Mouse (Mus musculus) fibroblast of lung, adult 2 months (primary cell): ENCODE measurements around the gene 2610301B20Rik.
"Not testable (repeated sequence)": the region's sequence is repeated elsewhere in the genome, so short reads cannot be mapped to it uniquely, and the experiment has no call there.

Experiments used
- DNase-seq: peaks from one replicate; pipeline ENCODE4 v3.0.0-alpha.2; 2011; ENCODE audit warnings: low read depth

The 2610301B20Rik gene

GRCm38 (mm10) chr4:10873920-10874665 lies at the start of gene 2610301B20Rik:
Gene 2610301B20Rik (plus strand): TSS chr4:10874498.
- peak; percentile 86 for DNase-seq

GRCm38 (mm10) chr4:10833273-10833672 lies 41.0 kb upstream of the 2610301B20Rik start:
- DNase-seq = no peak

DNA sequence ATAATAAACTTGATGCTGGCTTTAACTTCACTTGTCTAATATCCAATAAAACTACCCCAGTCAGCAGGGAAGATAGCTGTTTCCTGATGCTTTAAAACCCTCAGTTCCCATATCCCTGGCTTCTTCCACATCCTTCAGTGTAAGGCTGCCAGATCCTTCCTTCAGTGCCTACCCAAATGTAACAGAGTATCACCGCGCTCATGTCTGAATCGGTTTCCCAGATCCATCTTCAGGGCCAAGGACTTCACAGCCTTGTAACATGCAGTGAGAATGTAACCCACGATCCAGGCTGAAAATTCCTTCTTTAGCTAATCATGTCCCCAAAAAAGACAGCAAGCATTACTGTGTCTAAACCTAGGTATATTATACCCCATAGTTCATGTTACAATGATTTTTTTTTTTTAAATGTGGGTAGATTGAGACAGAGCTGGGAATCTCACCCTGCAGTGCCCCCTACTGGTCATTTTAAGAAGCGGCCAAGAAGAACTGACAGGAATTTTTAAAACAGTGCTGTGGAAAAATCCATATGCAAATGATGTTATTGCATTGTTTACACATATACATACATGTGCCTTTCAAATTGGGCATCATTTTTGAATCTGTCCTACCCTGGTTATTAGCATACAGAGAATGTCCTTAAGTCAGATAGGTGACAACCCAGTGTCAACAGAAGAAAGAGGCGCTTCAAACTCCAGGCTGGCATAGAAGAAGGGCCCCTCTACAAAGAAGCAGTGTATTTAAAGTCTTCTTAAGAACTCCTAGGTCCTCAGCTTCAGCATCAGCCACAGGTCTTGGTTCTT lies 38.8 kb upstream of the 2610301B20Rik start:
- no peak for DNase-seq

GRCm38 (mm10) chr4:10845848-10846247 lies 28.4 kb upstream of the 2610301B20Rik start:
- no peak for DNase-seq

GRCm38 (mm10) chr4:10849812-10850211 lies 24.5 kb upstream of the 2610301B20Rik start:
- no peak for DNase-seq

- no peak for DNase-seq
Observed at GRCm38 (mm10) chr4:10851013-10851412, 23.3 kb upstream of the 2610301B20Rik start.

DNA sequence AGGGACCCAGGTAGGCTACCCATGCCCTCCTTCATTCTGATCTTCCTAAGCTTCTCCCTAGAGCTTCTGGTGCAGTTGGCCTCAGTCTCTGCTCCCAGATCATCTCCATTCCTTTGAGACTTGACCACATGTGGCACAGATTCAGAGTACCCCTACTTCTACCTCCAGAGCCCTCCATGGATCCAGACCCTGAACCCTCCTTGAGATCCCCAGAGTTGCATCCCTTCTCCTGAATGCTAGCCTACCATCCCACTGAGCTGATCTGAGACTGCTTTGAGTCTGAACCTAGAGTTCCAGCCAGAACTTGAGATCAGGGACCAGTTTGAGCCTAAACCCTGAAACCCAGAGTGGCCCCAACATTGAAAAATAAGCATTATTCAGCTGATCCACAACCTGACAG lies 15.1 kb upstream of the 2610301B20Rik start:
- no peak for DNase-seq

DNA sequence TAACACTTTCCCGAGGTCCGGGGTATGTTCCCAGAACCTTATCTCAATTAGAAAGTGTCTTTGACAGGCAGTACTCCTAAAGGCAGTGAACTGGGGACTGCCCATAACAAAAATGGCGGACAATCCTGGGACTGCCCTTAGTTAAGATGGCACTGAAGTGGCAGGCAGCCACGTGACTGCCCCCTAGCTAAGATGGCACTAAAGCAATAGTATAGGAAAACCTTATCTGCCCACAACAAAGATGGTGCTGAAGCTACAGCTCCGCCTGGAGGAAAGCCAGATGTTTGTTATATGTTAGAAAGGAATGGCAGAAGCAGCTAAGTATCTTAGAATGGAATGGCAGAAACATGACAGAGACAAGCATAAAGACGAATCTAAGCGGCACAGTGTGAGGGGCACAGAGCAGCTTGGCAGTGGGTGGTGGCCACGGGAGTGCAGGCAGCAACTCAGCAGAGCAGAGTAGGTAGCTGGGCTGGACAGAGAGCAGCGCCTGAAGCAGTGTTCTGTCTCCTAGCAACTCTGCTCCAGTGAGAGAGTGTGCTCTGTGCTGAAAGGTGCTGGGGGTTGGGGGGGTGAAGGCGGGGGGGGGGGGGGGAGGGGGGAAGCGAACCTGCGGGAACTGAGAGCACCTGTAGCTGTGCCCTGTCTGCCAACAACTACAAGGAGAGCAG lies 14.3 kb upstream of the 2610301B20Rik start:
- no peak for DNase-seq

- DNase-seq = no peak
Observed at GRCm38 (mm10) chr4:10860825-10861224, 13.5 kb upstream of the 2610301B20Rik start.

- DNase-seq = not testable (repeated sequence)
Observed at GRCm38 (mm10) chr4:10862882-10863281, 11.4 kb upstream of the 2610301B20Rik start.

GRCm38 (mm10) chr4:10872231-10872630 lies 2.1 kb upstream of the 2610301B20Rik start:
- no peak for DNase-seq

- DNase-seq = no peak
Observed at GRCm38 (mm10) chr4:10872685-10873539, 1.4 kb upstream of the 2610301B20Rik start.

DNA sequence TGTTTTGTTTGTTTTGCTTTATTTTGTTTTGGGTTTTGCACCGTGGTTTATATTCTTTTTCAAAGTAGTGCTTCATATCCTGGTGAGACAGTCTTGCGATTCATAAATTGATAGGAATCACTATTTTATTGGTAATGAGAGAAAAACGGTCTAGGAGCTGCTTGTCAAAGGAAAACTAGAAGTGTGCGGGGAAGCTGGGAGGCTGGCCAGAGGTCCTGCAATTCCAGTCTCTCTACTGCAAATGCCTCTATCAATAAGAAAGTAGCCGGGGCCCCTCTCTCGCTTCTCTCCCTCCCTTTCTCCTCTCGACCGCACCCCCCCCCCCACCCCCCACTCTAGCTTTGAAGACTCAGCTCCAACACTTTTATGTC lies 764 bp upstream of the 2610301B20Rik start:
- DNase-seq = no peak

- DNase-seq = no peak
Observed at GRCm38 (mm10) chr4:10874718-10875121, 422 bp downstream of the 2610301B20Rik start.

GRCm38 (mm10) chr4:10875407-10875806 lies 1.1 kb downstream of the 2610301B20Rik start:
- no peak for DNase-seq

- no peak for DNase-seq
Observed at GRCm38 (mm10) chr4:10877057-10877456, 2.8 kb downstream of the 2610301B20Rik start.

DNA sequence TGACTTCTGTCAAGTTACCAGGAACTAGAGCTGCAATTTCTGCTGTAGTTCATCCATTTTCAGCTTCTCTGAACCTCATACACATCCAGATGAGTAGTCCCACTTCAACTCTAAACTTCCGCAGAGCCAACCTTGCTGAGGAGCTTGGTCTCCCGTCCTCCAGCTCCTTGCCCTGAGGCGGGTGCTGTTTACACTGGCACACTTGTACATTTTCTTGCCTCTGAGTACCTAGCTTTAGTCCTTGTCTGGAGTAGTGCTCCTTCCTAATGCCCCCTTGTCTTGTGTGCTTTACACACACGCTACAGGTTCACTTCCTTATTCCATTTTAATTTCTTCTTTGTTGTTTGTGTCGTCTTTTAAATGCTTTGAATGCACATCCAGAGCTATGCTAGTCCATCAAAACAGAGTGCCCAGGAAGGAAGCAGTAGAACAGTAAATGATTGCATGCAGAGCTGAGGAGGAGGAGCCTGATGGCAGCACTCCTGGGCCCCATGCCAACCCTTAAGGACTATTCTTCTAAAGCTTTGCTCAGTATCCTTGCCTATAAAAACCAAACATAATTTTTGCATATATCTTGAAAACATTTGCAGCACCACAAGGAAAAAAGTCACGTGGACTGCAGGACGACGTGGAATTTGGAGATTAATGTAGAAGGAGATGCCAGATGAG lies 9.6 kb downstream of the 2610301B20Rik start:
- DNase-seq = no peak

GRCm38 (mm10) chr4:10888835-10889234 lies 14.5 kb downstream of the 2610301B20Rik start:
- no peak for DNase-seq

- DNase-seq = no peak
Observed at GRCm38 (mm10) chr4:10896262-10896661, 22.0 kb downstream of the 2610301B20Rik start.

- DNase-seq = no peak
Observed at GRCm38 (mm10) chr4:10896859-10897258, 22.6 kb downstream of the 2610301B20Rik start.

GRCm38 (mm10) chr4:10905234-10905801 lies 31.0 kb downstream of the 2610301B20Rik start:
- no peak for DNase-seq
